27 mouse cellular contexts compared by ENCODE assay signal in the genomic region with DNA sequence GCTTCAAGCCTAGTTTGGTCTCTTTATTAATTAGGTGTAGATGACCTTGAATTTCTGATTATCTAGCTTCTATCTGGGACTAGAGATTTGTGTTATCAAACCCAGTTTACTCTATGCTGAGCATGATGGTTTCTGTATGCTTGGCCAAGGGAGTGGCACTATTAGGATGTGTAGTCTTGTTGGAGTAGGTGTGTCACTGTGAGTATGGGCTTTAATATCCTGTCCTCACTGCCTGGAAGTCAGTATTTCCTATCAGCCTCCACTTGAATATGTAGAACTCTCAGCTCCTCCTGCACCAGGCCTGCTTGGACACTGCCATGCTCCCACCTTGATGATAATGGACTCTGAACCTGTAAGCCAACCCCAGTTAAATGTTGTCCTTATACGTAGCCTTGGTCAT. TPM values are rescaled to one million over a fixed set of nuclear protein-coding genes. Genes with fewer than 3 reads are reported as not detected.
DNase-seq lines count a peak whose midpoint lies in the region; ATAC-seq and TF ChIP-seq lines count a peak whose summit lies in the region.
"Had no signal": no experiment of that assay in that cellular context is flagged by ENCODE, and none has a peak within 500 bp of the region (broad histone marks: within the 10 kb centered on the region; RNA-seq: fewer than 3 reads in every experiment).

No protein-coding gene starts in this region.

- peak; percentile 57 for DNase-seq in heart, adult 11 months
- DNase-seq in liver = no peak
- no peak for DNase-seq in liver, embryonic 14.5 days (ENCODE audit: low read depth in 3 of 3, low spot score in 3 of 3)
- DNase-seq in liver, postnatal 0 days = no peak
- no peak for DNase-seq in layer of hippocampus, adult 18-20 months (ENCODE audit: low spot score in 2 of 2)
- DNase-seq: adrenal gland, adult 2 months; adrenal gland, postnatal 14 days; B cell, adult 2 months; cerebellum, adult 11-12 months; cerebellum, adult 9-10 months; cerebellum, postnatal 14 days; gastrocnemius, postnatal 14 days; heart, adult 2 months; heart, postnatal 10 days; heart, postnatal 4 days had no signal

- TF ChIP-seq CTCF in liver, embryonic 14.5 days (IDR thresholded peaks at IDR 0.05; ENCODE audit: low read depth) = no peak
- no peak for TF ChIP-seq CTCF in liver, postnatal 0 days (IDR thresholded peaks at IDR 0.05; ENCODE audit: low read depth)

- H3K4me1 ChIP-seq in heart, embryonic 12.5 days (replicated peaks) = peaks cover 25% of the 10 kb centered on the region
- H3K4me1 ChIP-seq in liver, embryonic 12.5 days = peaks cover 60% of the 10 kb centered on the region
- H3K4me1 ChIP-seq in liver, embryonic 14.5 days (replicated peaks; ENCODE audit: control insufficient read depth in 2 of 2, insufficient read depth in 2 of 2, low read length in 1 of 2) = peaks cover 24 to 25% of the 10 kb centered on the region in 2 experiments
- peaks cover 36% of the 10 kb centered on the region for H3K4me1 ChIP-seq in liver, postnatal 0 days (ENCODE audit: insufficient read depth)

- ATAC-seq in heart, embryonic 12.5 days (ENCODE audit: insufficient number of reproducible peaks, low FRiP score) = no peak
- peak; percentile 59 for ATAC-seq in liver, embryonic 12.5 days
- ATAC-seq in liver, embryonic 14.5 days (ENCODE audit: insufficient read depth) = peak; percentile 60; the same call in 1 of the 2 replicates
- no peak for ATAC-seq in liver, postnatal 0 days
- ATAC-seq in cerebellum, adult (ENCODE audit: insufficient number of reproducible peaks, low FRiP score, low TSS enrichment) = no peak
- ATAC-seq: forebrain, embryonic 13.5 days; forebrain, embryonic 16.5 days; hindbrain, postnatal 0 days; inflammation-experienced regulatory T-cells, adult 6 months had no signal

- peaks cover 64% of the 10 kb centered on the region for H3K36me3 ChIP-seq in heart, embryonic 12.5 days
- H3K36me3 ChIP-seq in liver, embryonic 12.5 days = peaks cover 96% of the 10 kb centered on the region
- peaks cover 85% of the 10 kb centered on the region for H3K36me3 ChIP-seq in liver, embryonic 14.5 days (replicated peaks; ENCODE audit: control insufficient read depth, insufficient read depth, low read depth)
- peaks cover 72% of the 10 kb centered on the region for H3K36me3 ChIP-seq in liver, postnatal 0 days (replicated peaks; ENCODE audit: insufficient read depth, low read length)

- no peak overlapping the region for H3K4me3 ChIP-seq in heart, embryonic 12.5 days
- no peak overlapping the region for H3K4me3 ChIP-seq in liver, embryonic 12.5 days
- H3K4me3 ChIP-seq in liver, embryonic 14.5 days (ENCODE audit: insufficient read depth in 1 of 2, low read depth in 2 of 2, low read length in 2 of 2) = no peak overlapping the region
- no peak overlapping the region for H3K4me3 ChIP-seq in liver, postnatal 0 days (ENCODE audit: low read depth, low read length)
- H3K4me3 ChIP-seq: forebrain, embryonic 10.5 days; forebrain, embryonic 13.5 days; heart, adult 2 months; heart, embryonic 10.5 days; heart, embryonic 15.5 days had no signal

- WGBS in heart, embryonic 12.5 days = 83% methylated on average over 1 of the region's 1 CpGs
- 81% methylated on average over 1 of the region's 1 CpGs for WGBS in liver, embryonic 12.5 days (ENCODE audit: insufficient replicate concordance)
- 64% methylated on average over 1 of the region's 1 CpGs for WGBS in liver, embryonic 14.5 days (ENCODE audit: insufficient replicate concordance)
- WGBS in liver, postnatal 0 days (ENCODE audit: insufficient replicate concordance) = 94% methylated on average over 1 of the region's 1 CpGs

- no peak overlapping the region for H3K4me2 ChIP-seq in heart, embryonic 12.5 days
- peak overlapping the region; percentile 11 for H3K4me2 ChIP-seq in liver, embryonic 12.5 days
- peak overlapping the region; percentile 4; the same call in 1 of the 2 replicates for H3K4me2 ChIP-seq in liver, embryonic 14.5 days (ENCODE audit: low read depth)
- H3K4me2 ChIP-seq in liver, postnatal 0 days (ENCODE audit: low read depth, low read length) = peak overlapping the region; percentile 6; the same call in 1 of the 2 replicates
- H3K4me2 ChIP-seq: forebrain, embryonic 13.5 days; heart, embryonic 15.5 days; hindbrain, embryonic 14.5 days had no signal

- TF ChIP-seq EP300 in liver, embryonic 14.5 days (IDR thresholded peaks at IDR 0.05; ENCODE audit: low read depth) = no peak
- no peak for TF ChIP-seq EP300 in liver, postnatal 0 days (IDR thresholded peaks at IDR 0.05; ENCODE audit: low read depth)

- no peak overlapping the region for H3K27ac ChIP-seq in heart, embryonic 12.5 days (ENCODE audit: poor library complexity, severe bottlenecking)
- peak overlapping the region; percentile 58 for H3K27ac ChIP-seq in liver, embryonic 12.5 days
- peak overlapping the region; percentile 34 for H3K27ac ChIP-seq in liver, embryonic 14.5 days
- H3K27ac ChIP-seq in liver, postnatal 0 days (ENCODE audit: low read depth) = peak overlapping the region; percentile 32; the same call in 1 of the 2 replicates
- H3K27ac ChIP-seq: forebrain, embryonic 10.5 days; forebrain, embryonic 13.5 days; heart, adult 2 months; heart, embryonic 10.5 days; heart, embryonic 15.5 days; hindbrain, embryonic 14.5 days; hindbrain, postnatal 0 days had no signal

- H3K9ac ChIP-seq in heart, embryonic 12.5 days = no peak overlapping the region
- H3K9ac ChIP-seq in liver, embryonic 12.5 days = no peak overlapping the region
- no peak overlapping the region for H3K9ac ChIP-seq in liver, embryonic 14.5 days (replicated peaks)
- no peak overlapping the region for H3K9ac ChIP-seq in liver, postnatal 0 days (replicated peaks)
- H3K9ac ChIP-seq: forebrain, embryonic 13.5 days; heart, embryonic 15.5 days; hindbrain, embryonic 14.5 days had no signal

- H3K9me3 ChIP-seq in heart, embryonic 12.5 days (replicated peaks) = no peaks in the 10 kb centered on the region
- H3K9me3 ChIP-seq in liver, embryonic 12.5 days (replicated peaks) = no peaks in the 10 kb centered on the region
- no peaks in the 10 kb centered on the region for H3K9me3 ChIP-seq in liver, embryonic 14.5 days (ENCODE audit: control insufficient read depth, low read length)
- no peaks in the 10 kb centered on the region for H3K9me3 ChIP-seq in liver, postnatal 0 days (ENCODE audit: low read length)
- H3K9me3 ChIP-seq: forebrain, embryonic 10.5 days; forebrain, embryonic 13.5 days; heart, embryonic 10.5 days; heart, embryonic 15.5 days had no signal

- H3K27me3 ChIP-seq in heart, embryonic 12.5 days (replicated peaks) = no peaks in the 10 kb centered on the region
- no peaks in the 10 kb centered on the region for H3K27me3 ChIP-seq in liver, embryonic 12.5 days (replicated peaks)
- H3K27me3 ChIP-seq in liver, embryonic 14.5 days (ENCODE audit: control insufficient read depth, insufficient read depth, low read length) = no peaks in the 10 kb centered on the region
- H3K27me3 ChIP-seq in liver, postnatal 0 days (ENCODE audit: insufficient read depth, low read length) = no peaks in the 10 kb centered on the region
- H3K27me3 ChIP-seq: CH12.LX; forebrain, embryonic 13.5 days; heart, embryonic 15.5 days had no signal

RNA-seq across cellular contexts. Expression of gene 1810013L24Rik, which starts 7.0 kb away (rescaled TPM):
- 24.1 and 25.9 TPM in 2 replicates for polyA plus RNA-seq in heart, embryonic 12.5 days (2016; fragmentation: Nextera tagmentation; extraction: Ambion mirVana)
- 23.2 and 23.9 TPM in 2 replicates for polyA plus RNA-seq in liver, embryonic 12.5 days (2016; fragmentation: Nextera tagmentation; extraction: Ambion mirVana)
- polyA plus RNA-seq in liver, embryonic 14.5 days (2012; rRNA removed) = 10.3 and 15.1 TPM in 2 replicates
- polyA plus RNA-seq in liver, embryonic 14.5 days (2014; fragmentation: Nextera tagmentation; extraction: Ambion mirVana) = 8.4 and 9.8 TPM in 2 replicates
- polyA plus RNA-seq in liver, postnatal 0 days (2015; fragmentation: Nextera tagmentation; extraction: Ambion mirVana) = 7.1 and 7.5 TPM in 2 replicates
- total RNA-seq in layer of hippocampus, adult 18-20 months (2021) = 100 to 1,000 TPM; 100 to 102 TPM

RNA-seq across cellular contexts. Expression of gene Usp7, which starts 44.8 kb away (rescaled TPM):
- 17.1 and 21.1 TPM in 2 replicates for polyA plus RNA-seq in heart, embryonic 12.5 days (2016; fragmentation: Nextera tagmentation; extraction: Ambion mirVana)
- 32.9 and 33.5 TPM in 2 replicates for polyA plus RNA-seq in liver, embryonic 12.5 days (2016; fragmentation: Nextera tagmentation; extraction: Ambion mirVana)
- polyA plus RNA-seq in liver, embryonic 14.5 days (2012; rRNA removed) = 37.6 and 57.5 TPM in 2 replicates
- 35.5 and 41.9 TPM in 2 replicates for polyA plus RNA-seq in liver, embryonic 14.5 days (2014; fragmentation: Nextera tagmentation; extraction: Ambion mirVana)
- 15.8 and 17.7 TPM in 2 replicates for polyA plus RNA-seq in liver, postnatal 0 days (2015; fragmentation: Nextera tagmentation; extraction: Ambion mirVana)
- total RNA-seq in layer of hippocampus, adult 18-20 months (2021) = 100 to 1,000 TPM; 144 to 151 TPM

Comparison
In these comparisons a context has a peak if more than half of its experiments do, and no peak if none do; other contexts are left out.
1. ATAC-seq: peak in liver, embryonic 12.5 days (single experiment) and liver, embryonic 14.5 days (single experiment); none in heart, embryonic 12.5 days (single experiment), liver, postnatal 0 days (single experiment) and cerebellum, adult (single experiment).